Mouse (Mus musculus): ENCODE data around the gene Jmjd8.

DNA sequence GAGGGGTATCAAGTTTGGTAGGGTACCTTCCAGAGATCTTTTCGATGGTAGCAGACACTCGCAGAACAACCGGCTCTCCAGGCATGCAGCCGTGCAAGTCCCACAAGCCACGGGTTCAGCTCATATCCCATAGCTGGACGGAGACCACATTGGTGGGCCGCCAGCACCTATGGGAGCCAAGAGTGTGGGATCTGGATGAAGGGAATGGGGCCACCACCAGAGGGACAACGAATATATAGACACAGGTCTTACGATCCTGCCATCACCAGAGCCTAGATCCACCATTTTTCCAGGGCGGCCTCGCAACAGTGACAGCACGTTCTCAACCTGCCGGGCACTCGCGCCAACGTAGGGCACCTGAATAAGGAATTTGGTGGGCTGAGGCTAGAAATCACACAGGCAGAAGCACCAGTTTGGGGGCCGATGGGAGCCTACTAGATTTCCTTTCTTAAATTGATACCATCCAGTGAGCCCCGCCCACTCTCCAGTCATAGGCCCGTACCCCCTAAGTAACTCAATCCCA lies 37.3 kb upstream of the Jmjd8 start:
- TF ChIP-seq CTCF (IDR thresholded peaks at IDR 0.05; ENCODE audit: low read depth) = no peak
- no peak for TF ChIP-seq EP300 (optimal IDR thresholded peaks at IDR 0.05)

Data from stomach, postnatal 0 days (tissue).